Mouse (Mus musculus) embryonic fibroblast, embryonic 13.5 days (primary cell): ENCODE data around the gene Zfp189.

Source experiments
- CTCF ChIP-seq: IDR thresholded peaks from 2 replicates; pipeline ENCODE4 v1.5.1; 2011; ENCODE audit warnings: mild to moderate bottlenecking, control low read depth, low read length, moderate library complexity, borderline replicate concordance; ENCODE audit not compliant: insufficient read depth
- POLR2A ChIP-seq: IDR thresholded peaks from 2 replicates; pipeline ENCODE4 v1.6.1; 2011; ENCODE audit warnings: low read depth, mild to moderate bottlenecking, control low read depth, low read length, moderate library complexity

DNA sequence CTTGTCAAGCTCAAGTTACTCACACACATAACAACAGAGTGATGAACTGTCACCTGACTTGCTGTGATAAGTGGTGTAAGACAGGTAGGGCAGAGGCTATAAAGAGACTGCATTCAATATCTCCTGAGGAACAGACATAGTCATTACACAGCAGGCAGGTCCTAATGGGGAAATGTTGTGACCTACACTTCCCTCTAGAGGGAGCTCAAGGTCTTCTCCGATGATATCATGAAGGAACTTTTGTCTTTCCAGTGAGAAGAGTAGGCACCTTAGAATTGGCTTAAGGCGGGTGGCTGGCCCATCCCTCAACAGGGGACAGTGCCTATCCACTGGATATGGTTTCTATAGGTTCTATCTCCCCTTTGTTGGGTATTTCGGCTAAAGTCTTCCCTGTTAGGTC lies 46.6 kb downstream of the Zfp189 start:
- no peak for TF ChIP-seq CTCF
- TF ChIP-seq POLR2A, result no peak
